Mouse (Mus musculus) A20 (cell line): ENCODE measurements around the gene Rps18.

Source experiments
- DNase-seq: peaks from one replicate; pipeline ENCODE4 v3.0.0-alpha.2; 2011; ENCODE audit warnings: low read depth, low spot score

Rps18 gene

DNA sequence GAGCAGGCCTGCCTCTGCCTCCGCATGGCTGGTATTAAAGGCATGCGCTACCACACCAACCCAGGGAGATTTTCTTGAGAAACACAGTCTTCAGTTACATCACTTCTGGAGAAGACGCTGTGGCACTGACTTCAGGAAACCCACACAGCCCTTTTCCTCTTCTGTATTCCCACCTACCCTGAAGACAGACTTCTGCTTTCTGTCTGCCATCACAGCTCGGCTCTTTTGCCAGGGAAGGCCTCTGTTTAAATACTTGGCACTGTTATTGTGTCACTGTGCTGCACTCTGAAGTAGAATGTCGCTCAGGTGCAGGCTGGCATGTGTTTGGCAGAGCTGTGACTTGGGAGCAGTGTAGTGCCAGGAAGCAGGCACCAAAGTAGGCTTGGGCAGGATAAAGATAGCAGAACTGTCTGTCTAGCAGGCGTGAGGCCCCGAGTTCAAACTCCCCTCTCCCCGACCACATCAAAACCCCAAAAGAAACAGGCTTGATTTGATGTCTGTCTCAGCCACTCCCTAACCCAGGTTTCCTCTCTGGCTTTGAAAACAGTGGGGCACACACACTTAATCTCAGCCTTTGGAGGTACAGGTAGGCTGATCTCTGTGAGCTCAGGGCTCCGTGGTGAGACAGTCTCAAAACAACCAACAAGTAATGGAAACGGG, 8.2 kb downstream of the Rps18 start:
- no peak for DNase-seq

DNA sequence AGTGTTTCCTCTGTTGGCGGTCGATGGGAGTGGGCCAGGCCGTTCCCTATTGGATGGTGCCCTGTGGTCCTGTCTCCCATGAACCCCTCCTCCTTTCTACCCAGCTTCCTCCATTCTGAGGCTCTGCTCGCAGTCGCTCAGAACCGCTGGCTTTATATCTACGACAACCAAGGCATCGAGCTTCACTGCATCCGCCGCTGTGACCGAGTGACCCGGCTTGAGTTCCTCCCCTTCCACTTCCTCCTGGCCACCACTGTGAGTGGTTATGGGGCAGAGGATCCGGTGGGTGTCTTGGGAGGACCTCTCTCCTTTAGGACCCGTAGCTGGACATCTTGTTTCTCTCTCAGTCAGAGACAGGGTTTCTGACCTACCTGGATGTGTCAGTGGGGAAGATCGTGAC, 12.3 kb downstream of the Rps18 start:
- no peak for DNase-seq

GRCm38 (mm10) chr17:33941381-33941780, 14.4 kb downstream of the Rps18 start:
- no peak for DNase-seq

DNA sequence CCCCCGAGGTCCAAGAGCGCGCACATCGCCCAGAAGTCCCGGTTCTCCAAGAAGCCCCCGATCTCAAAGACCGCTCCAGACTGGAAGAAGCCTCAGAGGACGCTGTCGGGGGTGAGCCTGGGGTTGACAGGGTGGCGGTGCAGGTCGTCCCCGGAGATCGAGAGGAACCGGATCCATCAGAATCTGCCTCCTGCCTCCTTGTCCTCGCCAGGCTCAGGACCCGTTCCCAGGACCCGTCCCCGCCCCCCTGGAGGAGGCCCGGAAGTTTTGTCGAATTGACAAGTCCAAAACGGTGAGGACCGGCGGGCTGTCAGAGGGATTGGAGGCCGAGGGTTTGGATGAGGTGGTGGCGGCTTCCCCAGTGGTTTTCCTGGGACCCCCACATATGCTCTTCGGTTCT, 14.8 kb downstream of the Rps18 start:
- peak; percentile 66 for DNase-seq

- DNase-seq = peak; percentile 95
Measured at GRCm38 (mm10) chr17:33940206-33940805, 15.5 kb downstream of the Rps18 start, which contains the start of the genes Pfdn6 and Wdr46. Gene Pfdn6, minus strand, starts transcription at chr17:33940343. Gene Wdr46, plus strand, starts transcription at chr17:33940660.

DNA sequence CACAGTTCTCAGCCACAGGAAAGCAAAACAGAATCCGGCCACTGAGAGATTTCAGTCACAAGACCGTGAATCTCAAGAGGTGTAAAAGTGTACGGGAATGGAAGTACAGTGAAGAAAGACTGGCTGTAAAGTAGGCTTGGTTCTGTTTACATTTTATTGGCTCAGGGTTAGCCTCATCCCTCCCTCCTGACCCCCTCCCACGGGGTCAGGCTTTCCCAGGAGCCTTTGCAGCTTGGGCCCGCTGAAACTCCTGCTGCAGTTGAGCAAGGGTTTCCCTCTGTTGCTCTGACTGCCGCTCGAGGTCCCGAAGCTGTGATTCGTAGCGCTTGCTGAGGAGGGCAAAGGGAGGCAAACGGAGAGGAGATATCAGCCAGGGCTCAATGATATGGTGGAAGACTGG, 17.0 kb downstream of the Rps18 start:
- DNase-seq = no peak

- DNase-seq = no peak
Measured at GRCm38 (mm10) chr17:33936993-33937392, 18.8 kb downstream of the Rps18 start.

DNA sequence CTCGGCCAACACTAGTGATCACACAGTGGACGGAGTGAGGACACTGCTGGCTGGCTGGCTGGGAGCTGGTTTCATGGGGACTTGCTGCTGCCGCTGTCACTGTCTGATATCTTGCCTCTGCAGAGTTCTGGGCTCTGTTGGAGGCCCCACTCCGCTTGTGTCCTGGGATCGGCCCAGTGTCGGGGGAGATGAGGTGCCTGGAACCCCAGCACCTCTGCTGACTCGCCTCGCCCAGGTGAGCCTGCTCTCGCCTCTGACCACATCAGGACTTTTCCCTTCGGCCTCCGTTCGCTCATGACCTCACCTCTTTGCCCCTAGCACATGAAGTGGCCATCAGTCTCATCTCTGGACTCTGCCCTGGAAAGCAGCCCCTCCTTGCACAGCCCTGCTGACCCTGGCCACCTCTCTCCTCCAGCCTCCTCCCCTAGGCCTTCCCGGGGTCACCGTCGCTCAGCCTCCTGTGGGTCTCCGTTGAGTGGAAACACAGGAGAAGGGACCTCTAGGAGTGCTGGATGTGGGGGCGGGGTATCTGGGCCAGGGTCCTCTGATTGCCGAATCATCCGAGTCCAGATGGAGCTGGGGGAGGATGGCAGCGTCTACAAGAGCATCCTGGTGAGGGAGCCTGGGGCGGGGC, 20.3 kb downstream of the Rps18 start:
- DNase-seq = no peak

DNA sequence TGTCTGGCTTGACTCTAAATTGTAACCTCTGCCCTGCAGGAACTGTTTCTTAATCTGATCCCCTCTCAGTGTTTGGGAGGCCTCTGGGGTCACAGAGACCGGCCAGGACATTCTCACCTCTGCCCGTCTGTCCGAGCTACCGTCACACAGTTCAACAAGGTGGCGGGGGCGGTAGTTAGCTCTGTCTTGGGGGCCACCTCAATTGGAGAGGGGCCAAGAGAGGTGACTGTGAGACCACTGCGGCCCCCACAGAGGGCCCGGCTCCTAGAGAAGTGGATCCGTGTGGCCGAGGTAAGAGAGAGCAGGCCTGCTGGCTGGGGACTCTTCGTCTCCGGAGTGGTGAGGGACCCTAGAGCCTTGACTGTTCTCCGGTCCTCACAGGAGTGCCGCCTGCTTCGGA, 22.8 kb downstream of the Rps18 start:
- DNase-seq = no peak

DNA sequence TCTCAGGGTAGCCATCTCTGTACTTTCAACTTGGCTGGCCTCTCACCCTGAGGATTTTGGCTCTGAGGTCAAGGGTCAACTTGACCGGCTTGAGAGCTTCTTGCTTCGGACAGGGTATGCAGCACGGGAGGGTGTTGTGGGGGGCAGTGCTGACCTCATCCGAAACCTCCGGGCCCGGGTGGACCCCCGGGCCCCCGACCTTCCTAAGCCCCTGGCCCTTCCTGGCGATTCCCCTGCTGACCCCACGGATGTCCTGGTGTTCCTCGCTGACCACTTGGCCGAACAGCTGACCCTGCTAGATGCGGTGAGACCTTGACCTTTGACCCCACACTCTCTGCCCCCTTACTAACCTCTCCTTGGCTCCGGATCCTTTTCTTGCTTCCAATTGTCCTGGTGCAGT, 23.4 kb downstream of the Rps18 start:
- DNase-seq = no peak

DNA sequence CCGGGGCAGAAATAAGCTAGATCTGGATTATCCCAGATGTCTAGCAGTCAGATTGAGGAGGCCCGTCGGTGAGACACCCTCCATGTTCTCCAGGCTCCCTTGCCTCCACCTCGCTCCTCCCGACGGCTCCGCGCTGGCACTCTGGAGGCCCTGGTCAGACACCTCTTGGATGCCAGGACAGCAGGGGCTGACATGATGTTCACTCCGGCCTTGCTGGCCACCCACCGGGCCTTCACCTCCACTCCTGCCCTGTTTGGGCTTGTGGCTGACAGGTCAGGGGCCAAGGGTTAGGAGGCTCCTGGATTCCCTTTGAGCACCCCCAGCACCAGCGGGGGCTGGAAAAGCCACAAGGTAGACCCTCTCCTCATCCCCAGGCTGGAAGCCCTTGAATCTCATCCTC, 23.9 kb downstream of the Rps18 start:
- DNase-seq = no peak

DNA sequence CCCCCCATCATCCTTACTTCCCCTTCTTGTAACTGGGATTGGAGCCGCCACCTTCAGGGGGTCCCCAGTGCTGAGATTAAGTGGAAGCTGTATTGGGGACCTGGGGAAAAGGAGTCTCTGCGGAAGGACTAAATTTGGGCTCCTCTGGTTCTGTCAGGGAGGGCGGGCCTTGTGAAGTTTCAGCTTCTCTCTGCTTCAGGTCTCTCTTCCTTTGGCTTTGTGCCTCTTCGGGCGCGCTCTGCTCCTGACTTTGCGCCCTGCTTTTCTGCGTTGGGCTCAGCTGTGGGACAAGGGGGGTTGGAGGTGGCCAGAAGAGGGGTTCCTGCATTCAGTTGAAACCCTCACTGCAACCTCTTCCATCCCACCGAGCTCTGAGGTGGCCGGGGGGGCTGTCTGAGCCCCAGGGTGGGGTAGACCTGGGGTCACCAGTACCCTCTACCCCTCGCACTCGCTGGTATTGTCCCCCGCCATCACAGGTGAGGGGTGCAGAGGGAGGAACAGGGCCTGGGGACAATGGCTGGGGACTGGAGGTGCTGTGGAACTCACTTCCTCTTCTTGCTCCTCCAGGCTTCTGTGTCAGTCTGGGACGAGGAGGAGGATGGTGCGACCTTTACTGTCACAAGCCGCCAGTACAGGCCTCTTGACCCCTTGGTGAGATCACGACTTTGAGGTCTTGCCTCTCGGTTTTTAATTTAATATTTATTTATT, 24.5 kb downstream of the Rps18 start:
- DNase-seq = peak; percentile 51

- peak; percentile 85 for DNase-seq
Measured at GRCm38 (mm10) chr17:33930280-33931158, 25.3 kb downstream of the Rps18 start.

DNA sequence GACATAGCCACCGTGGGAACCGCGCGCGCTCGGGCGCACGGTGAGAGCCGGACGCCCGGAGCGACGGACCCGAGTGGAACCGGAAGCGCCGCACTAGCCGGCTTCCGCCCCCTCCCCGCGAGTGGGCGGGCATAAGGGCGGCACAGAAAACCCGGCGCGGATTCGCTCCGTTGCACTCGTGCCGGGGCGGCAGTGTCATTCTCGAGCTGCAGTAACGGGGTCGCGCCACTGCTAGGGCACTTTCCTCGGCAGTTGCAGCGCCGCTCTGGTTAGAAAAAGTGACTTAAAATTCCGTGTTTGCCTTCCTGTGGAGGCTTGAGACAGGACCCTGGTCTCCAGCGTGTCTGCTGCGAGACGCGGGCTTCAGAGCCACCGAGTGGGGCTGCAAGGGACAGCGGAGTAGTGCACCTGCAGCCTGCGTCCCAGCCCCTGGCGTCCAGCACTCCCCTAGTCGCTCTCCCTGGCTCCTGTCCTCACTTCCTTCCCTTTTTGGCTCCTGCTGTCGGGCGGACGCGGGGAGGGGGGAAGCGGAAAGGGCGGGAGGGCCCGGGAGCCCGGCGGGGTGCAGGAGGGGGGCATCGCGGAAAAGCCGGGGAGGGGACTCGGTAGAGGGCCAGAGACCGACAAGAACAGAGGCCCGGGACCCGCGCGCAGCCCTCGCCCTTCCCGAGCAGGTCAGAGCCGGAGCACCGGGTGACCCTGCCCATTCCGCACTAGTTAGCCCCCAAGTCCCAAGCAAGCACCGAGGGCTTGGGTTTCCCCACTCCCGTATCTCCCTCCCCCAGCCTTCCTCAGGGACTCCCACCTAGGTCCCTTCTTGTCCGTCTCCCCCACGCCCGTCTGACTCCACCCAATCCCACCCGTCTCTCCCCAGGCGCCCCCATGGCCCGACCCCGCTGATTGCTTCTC, 26.2 kb downstream of the Rps18 start, which contains the start of gene Rgl2:
TSS of gene Rgl2 (plus strand) at position 173 of the 909 bp plus-strand sequence.
- peak; percentile 95 for DNase-seq

- DNase-seq = no peak
Measured at GRCm38 (mm10) chr17:33928251-33928947, 27.4 kb downstream of the Rps18 start.

GRCm38 (mm10) chr17:33926207-33926932, 29.4 kb downstream of the Rps18 start:
- DNase-seq = no peak

- no peak for DNase-seq
Measured at GRCm38 (mm10) chr17:33925406-33926116, 30.2 kb downstream of the Rps18 start.

GRCm38 (mm10) chr17:33924577-33925283, 31.1 kb downstream of the Rps18 start:
- peak; percentile 82 for DNase-seq
